Mouse (Mus musculus) midbrain, embryonic 14.5 days (tissue): Measurements from ENCODE around the gene Get4. TPM values are rescaled to one million over a fixed set of nuclear protein-coding genes. Genes with fewer than 3 reads are reported as not detected.

Experiments used
- ATAC-seq: fragments of 200-750 bp; cut with Nextera tagmentation; 2 replicates; pipeline ENCODE4 v1.8.0; 2017; ENCODE audit warnings: moderate number of reproducible peaks, moderate library complexity; ENCODE audit not compliant: low FRiP score, low TSS enrichment
- DNase-seq: peaks from one replicate; pipeline ENCODE4 v3.0.0-alpha.2; 2015
- H3K27ac ChIP-seq: fragments of 300-500 bp; sonication (generic); replicated peaks from 2 replicates; pipeline ENCODE4 v1.5.1; 2014; ENCODE audit warnings: mild to moderate bottlenecking, low read depth, low read length, moderate library complexity
- H3K27me3 ChIP-seq: fragments of 300-500 bp; sonication (generic); 2 replicates; pipeline ENCODE4 v1.6.1; 2014; ENCODE audit warnings: low read length, control low read depth, mixed read lengths; ENCODE audit not compliant: control insufficient read depth, insufficient read depth
- H3K36me3 ChIP-seq: fragments of 300-500 bp; sonication (generic); 2 replicates; pipeline ENCODE4 v1.6.1; 2014; ENCODE audit warnings: low read length, control low read depth; ENCODE audit not compliant: control insufficient read depth, insufficient read depth
- H3K4me1 ChIP-seq: fragments of 300-500 bp; sonication (generic); 2 replicates; pipeline ENCODE4 v1.6.1; 2014; ENCODE audit warnings: mild to moderate bottlenecking, antibody characterized with exemption, low read length, control low read depth; ENCODE audit not compliant: control insufficient read depth, insufficient read depth
- H3K4me2 ChIP-seq: fragments of 300-500 bp; sonication (generic); 2 replicates; pipeline ENCODE4 v1.6.1; 2014; ENCODE audit warnings: mild to moderate bottlenecking, low read length, moderate library complexity
- H3K4me3 ChIP-seq: fragments of 300-500 bp; sonication (generic); replicated peaks from 2 replicates; pipeline ENCODE4 v1.5.1; 2014; ENCODE audit warnings: low read depth, low read length
- H3K9ac ChIP-seq: fragments of 300-500 bp; sonication (generic); replicated peaks from 2 replicates; pipeline ENCODE4 v1.6.1; 2014; ENCODE audit warnings: mild to moderate bottlenecking, low read length, moderate library complexity
- H3K9me3 ChIP-seq: fragments of 300-500 bp; sonication (generic); 2 replicates; pipeline ENCODE4 v1.6.1; 2016; ENCODE audit warnings: low read length, control low read depth, mixed read lengths; ENCODE audit not compliant: control insufficient read depth
- whole genome bisulfite sequencing: fragments of 180-500 bp; shearing (Covaris S2); extraction: QIAGEN DNeasy Blood & Tissue Kit; methylation state at CpG from one replicate; pipeline ENCODE4 v1.1.7; 2014; 5-methylcytosine and 5-hydroxymethylcytosine counted together
- polyA plus RNA-seq: library from polyadenylated mRNA; unstranded; fragments of >200 nt; fragmentation: Nextera tagmentation; extraction: Ambion mirVana; gene quantifications from 2 replicates; pipeline ENCODE4 v1.2.1, GENCODE M21; 2014

Gene Get4
- 113 and 119 TPM in 2 replicates for polyA plus RNA-seq

DNA sequence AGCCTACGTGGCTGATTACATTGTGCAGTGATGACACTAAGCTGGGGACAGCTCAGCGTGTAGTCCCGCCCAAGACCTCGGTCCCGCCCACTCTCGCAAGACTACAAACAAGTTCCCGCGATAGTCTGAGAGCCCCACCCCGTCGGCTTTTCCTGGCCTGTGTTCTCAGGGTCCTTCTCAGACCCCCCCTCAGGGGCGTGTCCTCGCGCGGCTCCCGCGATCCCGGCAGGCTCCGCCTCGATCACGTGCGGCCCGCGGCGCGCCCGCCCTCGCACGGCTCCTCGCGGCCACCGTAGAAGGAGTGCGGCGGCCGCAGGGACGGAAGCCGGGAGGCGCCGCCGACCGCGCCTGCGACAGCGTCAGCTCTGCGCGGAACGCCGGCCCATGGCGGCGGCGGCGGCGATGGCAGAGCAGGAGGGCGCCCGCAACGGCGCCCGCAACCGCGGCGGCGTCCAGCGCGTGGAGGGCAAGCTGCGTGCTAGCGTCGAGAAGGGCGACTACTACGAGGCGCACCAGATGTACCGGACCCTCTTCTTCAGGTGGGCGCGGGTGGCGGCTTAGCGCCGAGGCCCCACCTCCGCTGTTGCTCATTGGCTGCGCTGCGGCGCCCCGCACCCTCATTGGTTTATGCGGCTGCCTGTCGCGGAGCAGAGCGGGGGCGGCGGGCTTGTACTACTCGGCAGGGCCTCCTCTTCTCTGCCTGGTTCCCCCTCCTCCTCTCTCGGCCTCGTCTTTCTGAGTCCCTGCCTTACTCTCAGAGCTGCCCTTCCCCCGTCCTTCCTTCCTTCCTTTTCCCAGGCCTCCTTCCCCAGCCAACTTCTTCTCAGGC lies at the start of gene Get4:
TSS of gene Get4 (plus strand) at position 244 of the 829 bp plus-strand sequence.
- Histone ChIP-seq H3K9ac (peak within 1 kb of the TSS; percentile 77), H3K4me3 (peak within 1 kb of the TSS; percentile 72), H3K4me2 (peak within 1 kb of the TSS; percentile 93), H3K36me3 (peaks cover 41% of the 10 kb centered on the region), H3K4me1 (peaks cover 12% of the 10 kb centered on the region), H3K27ac (peak within 1 kb of the TSS; percentile 93), H3K27me3 (no peaks in the 10 kb centered on the region), H3K9me3 (no peaks in the 10 kb centered on the region)
- WGBS = under 1% methylated on average over 89 of the region's 90 CpGs
- DNase-seq (peak; percentile 100), ATAC-seq (peak; percentile 96)

DNA sequence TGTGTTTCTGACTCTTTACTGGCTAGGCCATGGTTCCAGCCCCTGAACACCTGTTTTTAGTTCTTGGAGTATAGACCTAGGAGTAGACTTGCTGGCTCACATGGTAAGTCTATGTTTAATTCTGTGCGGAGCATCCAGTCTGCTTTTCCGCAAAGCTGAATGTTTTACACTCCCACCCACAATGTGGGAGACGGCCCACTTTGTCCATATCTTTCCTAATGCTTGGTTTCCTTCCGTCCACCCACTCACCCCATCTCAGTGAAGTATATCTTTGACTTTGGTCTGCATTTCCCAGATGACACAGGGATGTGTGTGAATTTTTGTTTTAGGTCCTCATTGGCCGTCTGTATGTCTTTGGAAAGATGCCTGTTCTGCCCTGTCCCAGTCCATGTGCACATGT lies 48.8 kb upstream of the Get4 start:
- Histone ChIP-seq H3K9ac (no peak overlapping the region), H3K4me1 (peaks cover 19% of the 10 kb centered on the region)
- 93% methylated on average over 5 of the region's 5 CpGs for WGBS

DNA sequence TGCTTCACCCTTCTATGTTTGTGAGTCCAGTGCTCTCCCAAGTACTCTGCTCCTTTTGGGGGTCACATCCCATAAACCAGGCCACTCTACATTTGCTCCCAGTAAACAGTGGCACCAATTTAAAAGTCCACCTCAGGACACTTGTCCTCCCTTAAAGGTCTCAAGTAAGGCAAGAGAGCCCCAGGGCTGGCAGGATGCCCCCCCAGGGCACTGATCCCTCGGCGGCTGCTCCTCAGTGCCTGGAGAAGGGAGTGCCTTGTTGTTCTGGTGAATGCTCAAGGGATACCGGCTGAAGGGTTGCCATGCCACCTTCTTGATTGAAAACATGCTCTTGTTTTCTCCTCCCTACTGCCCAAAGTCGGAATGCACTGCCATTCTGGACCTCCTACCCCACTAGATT lies 46.0 kb upstream of the Get4 start:
- DNase-seq (no peak), ATAC-seq (no peak)
- H3K4me2 ChIP-seq = no peak overlapping the region
- 57% methylated on average over 4 of the region's 4 CpGs for WGBS
- no peak overlapping the region for H3K4me3 ChIP-seq
- peaks cover 19% of the 10 kb centered on the region for H3K4me1 ChIP-seq
- peaks cover 12% of the 10 kb centered on the region for H3K36me3 ChIP-seq
- H3K9ac ChIP-seq = 0 out of 2 replicates have a peak overlapping the region, but pooled peaks have one; percentile 12
- H3K9me3 ChIP-seq = no peaks in the 10 kb centered on the region
- H3K27ac ChIP-seq = no peak overlapping the region
- H3K27me3 ChIP-seq = no peaks in the 10 kb centered on the region

More for the DNA sequence above, 48.8 kb upstream of the Get4 start:
- Histone ChIP-seq H3K27ac (no peak overlapping the region), H3K9me3 (no peaks in the 10 kb centered on the region), H3K36me3 (0 out of 2 replicates have a peak, but pooled peaks cover 3% of the 10 kb centered on the region), H3K4me2 (no peak overlapping the region), H3K4me3 (no peak overlapping the region), H3K27me3 (no peaks in the 10 kb centered on the region)
- ATAC-seq = no peak
- no peak for DNase-seq

DNA sequence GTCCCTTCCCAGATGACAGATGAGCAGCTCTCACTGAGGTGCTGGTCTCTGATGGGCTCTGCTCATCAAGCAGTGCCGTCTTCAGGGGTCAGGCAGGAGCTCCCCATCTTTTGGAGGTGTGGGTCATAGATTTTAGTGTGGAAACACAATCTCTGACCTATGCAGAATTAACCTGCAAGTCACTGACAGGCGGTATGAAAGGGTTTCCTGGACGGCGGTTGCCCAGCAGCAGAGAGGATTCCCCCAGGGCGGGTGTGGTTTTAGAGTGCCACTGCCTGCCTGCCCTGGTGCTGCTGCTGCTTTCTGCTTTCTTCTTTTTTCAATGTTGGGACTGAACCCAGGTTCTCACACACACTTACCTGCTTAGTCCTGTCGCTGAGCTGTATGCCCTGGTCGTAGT lies 45.6 kb upstream of the Get4 start:
- 69% methylated on average over 7 of the region's 7 CpGs for WGBS
- no peaks in the 10 kb centered on the region for H3K9me3 ChIP-seq
- peaks cover 15% of the 10 kb centered on the region for H3K4me1 ChIP-seq
- peak; percentile 6 for DNase-seq
- H3K4me2 ChIP-seq = no peak overlapping the region
- no peak overlapping the region for H3K27ac ChIP-seq
- no peak for ATAC-seq
- 0 out of 2 replicates have a peak overlapping the region, but pooled peaks have one; percentile 12 for H3K9ac ChIP-seq
- peaks cover 12% of the 10 kb centered on the region for H3K36me3 ChIP-seq
- H3K27me3 ChIP-seq = no peaks in the 10 kb centered on the region
- no peak overlapping the region for H3K4me3 ChIP-seq

DNA sequence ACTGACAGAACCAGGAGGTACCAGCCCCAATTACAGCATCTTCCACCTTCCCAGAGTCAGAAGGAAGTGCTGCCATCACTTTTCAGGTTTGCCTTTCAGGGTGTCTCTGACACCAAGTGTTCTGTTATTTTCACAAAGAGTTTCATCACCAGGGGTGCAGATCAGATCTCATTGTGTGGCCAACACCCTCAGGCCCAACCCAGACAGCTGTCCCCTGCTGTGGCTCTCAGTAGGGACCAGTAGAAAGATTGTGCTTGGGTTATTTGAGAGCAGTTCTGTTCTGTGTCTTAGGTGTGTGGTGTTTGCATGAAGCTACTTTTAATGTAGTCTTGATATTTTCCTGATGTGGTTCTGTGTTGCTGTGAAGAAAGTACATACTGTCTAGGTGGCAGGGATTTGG lies 43.9 kb upstream of the Get4 start:
- ATAC-seq (no peak), DNase-seq (no peak)
- Histone ChIP-seq H3K4me3 (no peak overlapping the region), H3K36me3 (peaks cover 12% of the 10 kb centered on the region), H3K27me3 (no peaks in the 10 kb centered on the region), H3K9me3 (no peaks in the 10 kb centered on the region), H3K4me1 (peaks cover 6% of the 10 kb centered on the region; the same call in 1 of the 2 replicates), H3K9ac (no peak overlapping the region), H3K27ac (no peak overlapping the region), H3K4me2 (no peak overlapping the region)

DNA sequence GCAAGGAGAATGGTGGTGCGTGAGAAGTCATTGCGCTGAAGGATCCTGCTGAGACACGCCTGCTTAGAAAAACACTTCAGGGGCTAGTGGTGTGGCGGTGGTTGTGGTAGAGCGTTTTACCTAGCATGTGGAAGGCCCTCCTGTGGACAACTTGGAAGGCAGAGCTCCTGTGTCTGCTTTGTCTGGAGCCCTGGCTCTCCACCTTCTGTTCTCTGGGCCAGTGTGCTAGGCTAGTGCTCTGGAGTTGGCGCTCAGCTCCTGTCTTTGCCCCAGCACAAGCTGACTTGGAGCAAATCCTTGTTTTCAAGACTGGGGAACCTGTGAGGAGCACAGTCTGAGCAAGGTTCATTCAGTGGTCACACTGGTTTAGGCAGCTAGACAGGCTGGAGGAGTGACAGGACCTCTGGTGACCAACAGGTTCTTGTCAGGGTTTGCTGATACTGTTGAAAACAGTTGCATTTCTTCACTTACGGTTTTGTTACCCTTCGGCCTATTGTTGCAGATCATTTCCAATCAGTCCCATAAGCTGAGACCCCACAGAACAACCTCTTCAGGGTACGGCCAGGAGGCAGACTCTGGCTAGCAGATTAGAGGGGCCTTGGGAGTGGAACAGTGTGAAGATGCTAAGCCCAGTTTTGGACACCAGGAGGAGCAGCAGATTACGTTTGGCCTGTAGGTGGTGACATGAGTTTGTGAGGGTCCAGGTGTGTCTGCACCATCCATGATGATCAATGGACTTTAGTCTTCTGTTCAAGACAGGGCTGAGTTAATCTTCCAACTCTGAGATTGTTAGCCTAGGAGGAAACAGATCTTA lies 43.0 kb upstream of the Get4 start:
- H3K4me1 ChIP-seq = peaks cover 6% of the 10 kb centered on the region; the same call in 1 of the 2 replicates
- H3K36me3 ChIP-seq = peaks cover 9% of the 10 kb centered on the region
- H3K27me3 ChIP-seq = no peaks in the 10 kb centered on the region
- DNase-seq (no peak), ATAC-seq (no peak)
- no peak overlapping the region for H3K4me3 ChIP-seq
- no peak overlapping the region for H3K9ac ChIP-seq
- no peak overlapping the region for H3K4me2 ChIP-seq
- 91% methylated on average over 10 of the region's 10 CpGs for WGBS
- no peaks in the 10 kb centered on the region for H3K9me3 ChIP-seq
- H3K27ac ChIP-seq = no peak overlapping the region

DNA sequence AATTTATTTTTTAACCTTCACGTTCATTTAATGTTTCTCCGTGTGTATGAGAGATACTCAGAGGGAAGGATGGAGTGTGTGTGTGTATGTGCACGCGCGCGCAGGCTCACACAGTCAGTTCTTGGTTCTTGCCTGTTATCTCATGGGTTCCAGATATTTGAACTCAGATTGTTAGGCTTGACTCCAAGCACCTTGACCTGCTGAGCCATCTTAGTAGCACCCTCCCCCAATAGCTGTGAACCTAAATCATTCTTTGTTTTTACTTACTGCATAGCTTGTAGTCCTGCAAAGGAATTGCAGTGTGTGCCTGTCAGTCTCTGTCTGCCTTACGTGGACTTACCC lies 42.5 kb upstream of the Get4 start:
- no peak overlapping the region for H3K4me3 ChIP-seq
- H3K27ac ChIP-seq = no peak overlapping the region
- H3K36me3 ChIP-seq = peaks cover 9% of the 10 kb centered on the region
- no peak overlapping the region for H3K4me2 ChIP-seq
- no peaks in the 10 kb centered on the region for H3K27me3 ChIP-seq
- peaks cover 6% of the 10 kb centered on the region; the same call in 1 of the 2 replicates for H3K4me1 ChIP-seq
- ATAC-seq (no peak), DNase-seq (no peak)
- H3K9ac ChIP-seq = no peak overlapping the region
- no peaks in the 10 kb centered on the region for H3K9me3 ChIP-seq
- 96% methylated on average over 7 of the region's 7 CpGs for WGBS

DNA sequence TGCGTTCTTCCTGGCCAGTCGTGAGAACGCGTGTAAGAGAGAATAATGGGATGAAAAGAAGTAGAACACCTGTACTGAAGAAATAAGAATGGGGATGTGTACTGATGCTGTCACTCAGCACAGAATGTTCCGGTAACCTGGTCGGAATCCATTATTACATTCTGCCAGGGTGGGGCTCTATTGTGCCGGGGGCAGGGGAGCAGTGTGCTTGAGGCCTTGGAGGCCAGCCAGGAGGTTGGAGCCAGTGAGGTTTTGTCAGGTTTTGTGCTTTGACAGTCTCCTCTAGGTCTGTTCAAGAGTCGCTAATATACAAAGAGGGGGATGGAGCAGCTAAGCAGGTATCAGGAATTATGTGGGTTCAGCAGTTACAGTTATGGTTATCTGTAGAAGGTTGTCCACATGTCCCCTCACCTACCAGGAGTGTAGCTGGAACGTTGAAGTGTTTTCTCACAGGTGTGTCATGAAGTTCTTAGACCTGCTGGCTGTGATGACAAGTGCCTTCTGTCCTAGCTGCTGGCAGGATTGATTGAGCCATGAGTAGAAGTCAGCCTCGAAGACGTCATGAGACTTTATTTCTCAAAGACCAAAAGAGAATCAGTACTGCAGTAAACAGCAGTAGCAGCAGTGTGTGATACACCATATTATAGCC lies 40.3 kb upstream of the Get4 start:
- H3K9me3 ChIP-seq = no peaks in the 10 kb centered on the region
- DNase-seq (no peak), ATAC-seq (no peak)
- no peak overlapping the region for H3K27ac ChIP-seq
- no peak overlapping the region for H3K4me3 ChIP-seq
- H3K36me3 ChIP-seq = peaks cover 26% of the 10 kb centered on the region
- H3K4me1 ChIP-seq = 0 out of 2 replicates have a peak, but pooled peaks cover 2% of the 10 kb centered on the region
- H3K4me2 ChIP-seq = no peak overlapping the region
- H3K9ac ChIP-seq = no peak overlapping the region
- no peaks in the 10 kb centered on the region for H3K27me3 ChIP-seq
- WGBS = 93% methylated on average over 11 of the region's 11 CpGs
